In genomic region chr12:79385199-79385598, GRCm38 (mm10) we compare ENCODE assay signal across 21 mouse cellular contexts.
DNase-seq lines count a peak whose midpoint lies in the region; ATAC-seq and TF ChIP-seq lines count a peak whose summit lies in the region.
"Had no signal": no experiment of that assay in that cellular context is flagged by ENCODE, and none has a peak within 500 bp of the region (broad histone marks: within the 10 kb centered on the region; RNA-seq: fewer than 3 reads in every experiment).

No protein-coding gene starts in this region.

- WGBS in heart, embryonic 16.5 days, result 75% methylated on average over 5 of the region's 5 CpGs
- WGBS in lung, postnatal 0 days, result 46% methylated on average over 5 of the region's 5 CpGs
- 45% methylated on average over 5 of the region's 5 CpGs for WGBS in intestine, embryonic 15.5 days
- WGBS in stomach, postnatal 0 days, result 32% methylated on average over 5 of the region's 5 CpGs

- TF ChIP-seq EP300 in lung, postnatal 0 days (IDR thresholded peaks at IDR 0.05), result no peak
- TF ChIP-seq EP300 in stomach, postnatal 0 days (optimal IDR thresholded peaks at IDR 0.05), result no peak

- H3K4me1 ChIP-seq in heart, embryonic 16.5 days (ENCODE audit: control insufficient read depth, insufficient read depth, low read length), result peaks cover 28% of the 10 kb centered on the region
- peaks cover 11% of the 10 kb centered on the region; the same call in 1 of the 2 replicates for H3K4me1 ChIP-seq in lung, postnatal 0 days (ENCODE audit: insufficient read depth, low read depth, low read length)
- H3K4me1 ChIP-seq in intestine, embryonic 15.5 days (replicated peaks), result peaks cover 12% of the 10 kb centered on the region
- peaks cover 4% of the 10 kb centered on the region; the same call in 1 of the 2 replicates for H3K4me1 ChIP-seq in stomach, postnatal 0 days (replicated peaks; ENCODE audit: control insufficient read depth, insufficient read depth)

- H3K9me3 ChIP-seq in heart, embryonic 16.5 days (replicated peaks; ENCODE audit: control insufficient read depth, low read length), result no peaks in the 10 kb centered on the region
- no peaks in the 10 kb centered on the region for H3K9me3 ChIP-seq in lung, postnatal 0 days (ENCODE audit: low read length)
- no peaks in the 10 kb centered on the region for H3K9me3 ChIP-seq in intestine, embryonic 15.5 days
- H3K9me3 ChIP-seq in stomach, postnatal 0 days (ENCODE audit: control insufficient read depth, low read length), result no peaks in the 10 kb centered on the region
- H3K9me3 ChIP-seq: limb, embryonic 12.5 days; liver, embryonic 15.5 days had no signal

- peak overlapping the region; percentile 62; the same call in 1 of the 2 replicates for H3K27ac ChIP-seq in heart, embryonic 16.5 days (ENCODE audit: low read length)
- H3K27ac ChIP-seq in lung, postnatal 0 days (ENCODE audit: low read length), result peak overlapping the region; percentile 60; the same call in 1 of the 2 replicates
- H3K27ac ChIP-seq in intestine, embryonic 15.5 days, result peak overlapping the region; percentile 66
- peak overlapping the region; percentile 90 for H3K27ac ChIP-seq in stomach, postnatal 0 days (replicated peaks)
- H3K27ac ChIP-seq: hindbrain, postnatal 0 days; limb, embryonic 12.5 days; liver, embryonic 15.5 days had no signal

- no peak for DNase-seq in heart, postnatal 10 days
- no peak for DNase-seq in lung, postnatal 0 days (ENCODE audit: low spot score)
- no peak for DNase-seq in lung, postnatal 4 days
- peak; percentile 21 for DNase-seq in stomach, postnatal 0 days (ENCODE audit: low spot score)
- DNase-seq in spleen, postnatal 14 days (ENCODE audit: low spot score in 2 of 2), result no peak
- no peak for DNase-seq in liver
- DNase-seq: cerebellum, adult 18-20 months; cerebellum, postnatal 25 days; kidney, adult 8-10 months; kidney, postnatal 36 days; layer of hippocampus, adult 9-11 months; retina, postnatal 1 day; thymus, adult 18-20 months; thymus, postnatal 4 days had no signal

- H3K9ac ChIP-seq in heart, embryonic 16.5 days (ENCODE audit: low read length), result no peak overlapping the region
- no peak overlapping the region for H3K9ac ChIP-seq in lung, postnatal 0 days (replicated peaks; ENCODE audit: low read depth)
- H3K9ac ChIP-seq in intestine, embryonic 15.5 days, result no peak overlapping the region
- no peak overlapping the region for H3K9ac ChIP-seq in stomach, postnatal 0 days (ENCODE audit: low read length)
- H3K9ac ChIP-seq: limb, embryonic 12.5 days; liver, embryonic 15.5 days had no signal

- ATAC-seq in heart, embryonic 16.5 days (replicated peaks; ENCODE audit: extremely low read depth, insufficient read depth, low FRiP score), result no peak
- no peak for ATAC-seq in lung, postnatal 0 days
- ATAC-seq in intestine, embryonic 15.5 days, result peak; percentile 87
- ATAC-seq in stomach, postnatal 0 days (ENCODE audit: low FRiP score, low TSS enrichment), result peak; percentile 52; the same call in 1 of the 2 replicates
- ATAC-seq: forebrain, embryonic 16.5 days; hindbrain, postnatal 0 days had no signal

- no peak overlapping the region for H3K4me3 ChIP-seq in heart, embryonic 16.5 days (ENCODE audit: low read length)
- no peak overlapping the region for H3K4me3 ChIP-seq in lung, postnatal 0 days (ENCODE audit: low read depth, low read length)
- no peak overlapping the region for H3K4me3 ChIP-seq in intestine, embryonic 15.5 days (replicated peaks)
- H3K4me3 ChIP-seq in stomach, postnatal 0 days (ENCODE audit: low read depth, low read length), result no peak overlapping the region
- H3K4me3 ChIP-seq: limb, embryonic 12.5 days; liver, embryonic 15.5 days had no signal

- no peaks in the 10 kb centered on the region for H3K27me3 ChIP-seq in heart, embryonic 16.5 days (ENCODE audit: control insufficient read depth, insufficient read depth, low read length)
- no peaks in the 10 kb centered on the region for H3K27me3 ChIP-seq in lung, postnatal 0 days (replicated peaks; ENCODE audit: insufficient read depth, low read length)
- no peaks in the 10 kb centered on the region for H3K27me3 ChIP-seq in intestine, embryonic 15.5 days (replicated peaks)
- H3K27me3 ChIP-seq in stomach, postnatal 0 days (ENCODE audit: control insufficient read depth, insufficient read depth, low read length), result no peaks in the 10 kb centered on the region
- H3K27me3 ChIP-seq: limb, embryonic 12.5 days; liver, embryonic 15.5 days had no signal

- intact Hi-C loops in heart, postnatal 10 days (cut with DNase I), result no loop called here

- TF ChIP-seq CTCF in lung, postnatal 0 days (IDR thresholded peaks at IDR 0.05), result no peak
- TF ChIP-seq CTCF in stomach, postnatal 0 days (IDR thresholded peaks at IDR 0.05; ENCODE audit: low read depth), result no peak; the same call in 1 of the 2 replicates

- no peaks in the 10 kb centered on the region for H3K36me3 ChIP-seq in heart, embryonic 16.5 days (ENCODE audit: control insufficient read depth, insufficient read depth)
- H3K36me3 ChIP-seq in lung, postnatal 0 days (ENCODE audit: insufficient read depth, low read length), result no peaks in the 10 kb centered on the region
- no peaks in the 10 kb centered on the region for H3K36me3 ChIP-seq in intestine, embryonic 15.5 days
- no peaks in the 10 kb centered on the region for H3K36me3 ChIP-seq in stomach, postnatal 0 days (ENCODE audit: control insufficient read depth, insufficient read depth, low read length)
- H3K36me3 ChIP-seq: limb, embryonic 12.5 days; liver, embryonic 15.5 days had no signal

- peak overlapping the region; percentile 57 for H3K4me2 ChIP-seq in heart, embryonic 16.5 days (ENCODE audit: low read depth, low read length)
- H3K4me2 ChIP-seq in lung, postnatal 0 days (replicated peaks; ENCODE audit: low read depth, low read length), result no peak overlapping the region
- peak overlapping the region; percentile 34 for H3K4me2 ChIP-seq in intestine, embryonic 15.5 days (replicated peaks)
- H3K4me2 ChIP-seq in stomach, postnatal 0 days (replicated peaks; ENCODE audit: low read depth), result peak overlapping the region; percentile 18; the same call in 1 of the 2 replicates
- H3K4me2 ChIP-seq: limb, embryonic 12.5 days; liver, embryonic 15.5 days; midbrain, embryonic 11.5 days had no signal

Comparison
In these comparisons a context has a peak if more than half of its experiments do, and no peak if none do; other contexts are left out.
1. ATAC-seq: peak in intestine, embryonic 15.5 days (single experiment) and stomach, postnatal 0 days (single experiment); none in heart, embryonic 16.5 days (single experiment) and lung, postnatal 0 days (single experiment).
2. Peak in every context shown above with its lines, with median percentiles within 50 percentile points of each other: H3K27ac ChIP-seq.